Mouse (Mus musculus) ovary, postnatal 36 days (tissue): Measurements from ENCODE around the gene Bcl2l13.
"Not testable (repeated sequence)": the region's sequence is repeated elsewhere in the genome, so short reads cannot be mapped to it uniquely, and the experiment has no call there.

Source experiments
- DNase-seq: peaks from one replicate; pipeline ENCODE4 v3.0.0; 2022; ENCODE audit warnings: low spot score, mixed read lengths

Gene Bcl2l13

GRCm38 (mm10) chr6:120901776-120902645 lies 66.0 kb downstream of the Bcl2l13 start:
- no peak for DNase-seq

GRCm38 (mm10) chr6:120903450-120903912 lies 67.5 kb downstream of the Bcl2l13 start:
- DNase-seq = peak; percentile 33

GRCm38 (mm10) chr6:120903961-120904360 lies 67.9 kb downstream of the Bcl2l13 start:
- no peak for DNase-seq

- no peak for DNase-seq
Measured at GRCm38 (mm10) chr6:120905111-120905510, 69.1 kb downstream of the Bcl2l13 start.

- DNase-seq = no peak
Measured at GRCm38 (mm10) chr6:120906521-120906920, 70.5 kb downstream of the Bcl2l13 start.

GRCm38 (mm10) chr6:120907876-120908597 lies 72.0 kb downstream of the Bcl2l13 start:
- DNase-seq = not testable (repeated sequence)

GRCm38 (mm10) chr6:120909501-120909900 lies 73.5 kb downstream of the Bcl2l13 start:
- no peak for DNase-seq

- DNase-seq = no peak
Measured at GRCm38 (mm10) chr6:120911213-120912007, 75.4 kb downstream of the Bcl2l13 start.

- no peak for DNase-seq
Measured at GRCm38 (mm10) chr6:120912931-120913330, 76.9 kb downstream of the Bcl2l13 start.

GRCm38 (mm10) chr6:120913783-120914182 lies 77.8 kb downstream of the Bcl2l13 start:
- DNase-seq = no peak

GRCm38 (mm10) chr6:120914533-120914910 lies 78.5 kb downstream of the Bcl2l13 start:
- DNase-seq = no peak

- no peak for DNase-seq
Measured at GRCm38 (mm10) chr6:120914911-120915648, 79.1 kb downstream of the Bcl2l13 start.

GRCm38 (mm10) chr6:120915649-120915975 lies 79.6 kb downstream of the Bcl2l13 start:
- DNase-seq = no peak

GRCm38 (mm10) chr6:120916074-120916971 lies 80.3 kb downstream of the Bcl2l13 start, which contains the start of gene Bid:
Bid (minus strand) TSS chr6:120916853.
- DNase-seq = peak; percentile 91

GRCm38 (mm10) chr6:120916972-120917881 lies 81.2 kb downstream of the Bcl2l13 start:
- not testable (repeated sequence) for DNase-seq

- no peak for DNase-seq
Measured at GRCm38 (mm10) chr6:120917975-120918374, 82.0 kb downstream of the Bcl2l13 start.

GRCm38 (mm10) chr6:120924791-120925321 lies 88.8 kb downstream of the Bcl2l13 start:
- not testable (repeated sequence) for DNase-seq

GRCm38 (mm10) chr6:120926880-120927279 lies 90.9 kb downstream of the Bcl2l13 start:
- DNase-seq = no peak

GRCm38 (mm10) chr6:120927765-120928164 lies 91.8 kb downstream of the Bcl2l13 start:
- peak; percentile 61 for DNase-seq
